Mouse (Mus musculus): ENCODE results near the gene Kank1. TPM values are rescaled to one million over a fixed set of nuclear protein-coding genes. Genes with fewer than 3 reads are reported as not detected.

The Kank1 gene
- total and polyA plus RNA-seq, 2 experiments from 2014 or later = 13.5 to 23.3 TPM

DNA sequence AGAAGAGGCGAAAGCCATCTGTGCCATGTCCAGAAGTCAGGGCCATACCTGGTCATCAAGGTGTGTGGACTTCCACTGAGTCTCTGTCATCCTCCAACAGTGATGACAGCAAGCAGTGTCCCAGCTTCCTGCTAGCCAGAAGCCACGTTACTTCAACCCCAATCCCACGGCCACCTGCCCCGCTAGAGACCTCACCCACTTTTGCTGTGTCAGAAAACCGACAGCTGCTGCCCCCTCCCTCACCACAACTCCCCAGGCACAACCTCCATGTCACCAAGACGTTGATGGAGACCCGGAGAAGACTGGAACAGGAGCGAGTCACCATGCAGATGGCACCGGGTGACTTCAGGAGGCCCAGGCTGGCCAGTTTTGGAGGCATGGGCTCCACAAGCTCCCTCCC, 172.5 kb downstream of the Kank1 start:
- Histone ChIP-seq H3K4me3 (ENCODE audit: low read length) (no peak overlapping the region), H3K9me3 (ENCODE audit: low read length) (no peaks in the 10 kb centered on the region), H3K4me2 (ENCODE audit: low read depth, low read length) (no peak overlapping the region), H3K36me3 (ENCODE audit: insufficient read depth, low read length) (no peaks in the 10 kb centered on the region; the same call in 1 of the 2 replicates), H3K4me1 (ENCODE audit: insufficient read depth, low read length) (peaks cover 6% of the 10 kb centered on the region; the same call in 1 of the 2 replicates), H3K27ac (no peak overlapping the region), H3K9ac (replicated peaks; ENCODE audit: low read length) (no peak overlapping the region), H3K27me3 (ENCODE audit: insufficient read depth, low read length) (no peaks in the 10 kb centered on the region)
- no peak for TF ChIP-seq CTCF (IDR thresholded peaks at IDR 0.05; ENCODE audit: low read depth)
- WGBS = 97% methylated on average over 9 of the region's 9 CpGs
- ATAC-seq (no peak), DNase-seq (ENCODE audit: low spot score) (no peak)

DNA sequence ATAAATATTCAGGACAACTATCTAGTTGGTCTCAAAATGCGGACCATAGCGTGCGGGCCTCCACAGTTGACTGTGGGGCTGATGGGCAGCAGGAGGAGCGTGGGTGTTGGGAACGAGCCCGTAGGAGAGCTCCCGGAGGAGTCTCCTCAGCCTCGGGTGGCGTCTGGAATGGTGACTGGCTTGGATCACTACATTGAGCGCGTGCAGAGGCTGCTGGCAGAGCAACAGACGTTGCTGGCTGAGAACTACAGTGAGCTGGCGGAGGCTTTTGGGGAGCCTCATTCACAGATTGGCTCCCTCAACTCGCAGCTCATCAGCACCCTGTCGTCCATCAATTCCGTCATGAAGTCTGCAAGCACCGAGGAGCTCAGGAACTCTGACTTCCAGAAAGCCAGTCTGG, 174.6 kb downstream of the Kank1 start:
- 73% methylated on average over 17 of the region's 17 CpGs for WGBS
- DNase-seq (ENCODE audit: low spot score) = no peak

DNA sequence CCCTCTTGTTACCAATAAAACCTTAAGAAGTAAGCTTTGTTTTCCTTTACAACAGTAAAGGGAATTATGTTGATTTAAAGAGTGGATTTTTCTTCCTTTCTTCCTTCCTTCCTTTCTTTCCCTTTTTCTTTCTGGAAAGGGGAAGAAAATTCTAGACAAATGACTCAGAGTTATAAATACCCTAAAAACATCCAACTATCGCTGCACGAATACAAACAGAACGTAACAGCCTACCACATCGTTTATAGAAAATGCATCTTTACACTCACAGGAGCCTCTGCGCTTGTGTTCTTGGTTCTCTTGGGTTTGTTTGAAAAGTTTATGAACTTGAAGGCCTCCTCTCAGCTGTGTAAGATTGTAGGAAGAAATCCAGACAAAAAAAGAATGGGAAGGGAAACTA, 178.7 kb downstream of the Kank1 start:
- Histone ChIP-seq H3K9ac (replicated peaks; ENCODE audit: low read length) (no peak overlapping the region), H3K27me3 (ENCODE audit: insufficient read depth, low read length) (no peaks in the 10 kb centered on the region), H3K4me2 (ENCODE audit: low read depth, low read length) (no peak overlapping the region), H3K4me1 (ENCODE audit: insufficient read depth, low read length) (no peaks in the 10 kb centered on the region), H3K9me3 (ENCODE audit: low read length) (no peaks in the 10 kb centered on the region), H3K4me3 (ENCODE audit: low read length) (no peak overlapping the region), H3K27ac (no peak overlapping the region), H3K36me3 (ENCODE audit: insufficient read depth, low read length) (no peaks in the 10 kb centered on the region; the same call in 1 of the 2 replicates)
- WGBS = 84% methylated on average over 5 of the region's 5 CpGs
- DNase-seq (ENCODE audit: low spot score) (no peak), ATAC-seq (no peak)
- no peak for TF ChIP-seq CTCF (IDR thresholded peaks at IDR 0.05; ENCODE audit: low read depth)

More for the DNA sequence above, 174.6 kb downstream of the Kank1 start:
- Histone ChIP-seq H3K27ac (no peak overlapping the region), H3K4me3 (ENCODE audit: low read length) (no peak overlapping the region), H3K4me2 (ENCODE audit: low read depth, low read length) (no peak overlapping the region), H3K27me3 (ENCODE audit: insufficient read depth, low read length) (no peaks in the 10 kb centered on the region), H3K4me1 (ENCODE audit: insufficient read depth, low read length) (peaks cover 5% of the 10 kb centered on the region; the same call in 1 of the 2 replicates), H3K9me3 (ENCODE audit: low read length) (no peaks in the 10 kb centered on the region), H3K9ac (replicated peaks; ENCODE audit: low read length) (no peak overlapping the region), H3K36me3 (ENCODE audit: insufficient read depth, low read length) (no peaks in the 10 kb centered on the region; the same call in 1 of the 2 replicates)
- no peak for ATAC-seq
- no peak for TF ChIP-seq CTCF (IDR thresholded peaks at IDR 0.05; ENCODE audit: low read depth)

DNA sequence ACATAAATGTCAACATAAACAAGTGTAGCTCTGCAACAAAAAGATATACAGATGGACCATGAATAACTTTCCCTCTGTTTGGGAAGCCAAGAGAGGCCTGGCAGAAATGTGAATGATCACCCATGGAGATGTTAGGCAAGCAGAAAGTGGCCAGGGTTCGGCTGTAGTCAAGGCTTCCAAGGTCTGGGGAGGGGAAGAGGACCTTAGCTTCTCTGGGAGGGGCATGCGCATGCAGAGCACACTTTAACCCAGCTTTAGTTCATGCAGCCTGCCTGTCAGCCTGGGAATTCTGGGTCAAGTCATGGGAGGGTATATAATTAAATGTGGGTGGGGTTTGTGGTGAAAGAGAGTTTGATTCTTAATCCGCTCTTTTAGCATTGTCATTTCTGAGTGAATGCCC, 180.9 kb downstream of the Kank1 start:
- H3K36me3 ChIP-seq (ENCODE audit: insufficient read depth, low read length) = no peaks in the 10 kb centered on the region
- 45% methylated on average over 3 of the region's 3 CpGs for WGBS
- H3K4me1 ChIP-seq (ENCODE audit: insufficient read depth, low read length) = no peaks in the 10 kb centered on the region
- no peak for TF ChIP-seq CTCF (IDR thresholded peaks at IDR 0.05; ENCODE audit: low read depth)
- H3K4me2 ChIP-seq (ENCODE audit: low read depth, low read length) = no peak overlapping the region
- H3K27ac ChIP-seq = no peak overlapping the region
- H3K4me3 ChIP-seq (ENCODE audit: low read length) = no peak overlapping the region
- H3K9me3 ChIP-seq (ENCODE audit: low read length) = no peaks in the 10 kb centered on the region
- DNase-seq (ENCODE audit: low spot score) = no peak
- no peak overlapping the region for H3K9ac ChIP-seq (replicated peaks; ENCODE audit: low read length)
- ATAC-seq = no peak
- H3K27me3 ChIP-seq (ENCODE audit: insufficient read depth, low read length) = no peaks in the 10 kb centered on the region

DNA sequence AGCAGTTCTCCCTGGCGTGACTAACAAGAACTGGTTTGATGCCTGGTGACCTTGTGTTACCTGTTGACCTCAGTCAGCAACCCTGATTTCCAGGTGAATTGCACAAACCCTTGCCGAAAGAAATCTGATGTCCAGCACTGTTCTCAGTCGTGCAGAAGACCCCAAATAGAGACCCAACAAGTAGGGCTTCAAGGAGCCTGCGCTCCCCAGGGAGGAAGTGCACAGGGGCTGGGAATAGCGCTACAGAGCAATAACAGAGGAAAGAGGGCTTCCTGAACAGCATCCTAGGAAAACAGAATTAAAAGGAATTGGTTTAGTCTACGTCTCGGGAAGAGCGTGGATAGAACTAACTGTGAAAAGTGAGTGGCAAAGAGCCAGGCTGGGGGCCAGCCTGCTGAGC, 183.2 kb downstream of the Kank1 start:
- WGBS = 63% methylated on average over 8 of the region's 8 CpGs
- Histone ChIP-seq H3K36me3 (ENCODE audit: insufficient read depth, low read length) (no peaks in the 10 kb centered on the region), H3K4me1 (ENCODE audit: insufficient read depth, low read length) (no peaks in the 10 kb centered on the region), H3K27ac (no peak overlapping the region), H3K9ac (replicated peaks; ENCODE audit: low read length) (no peak overlapping the region), H3K4me3 (ENCODE audit: low read length) (no peak overlapping the region), H3K27me3 (ENCODE audit: insufficient read depth, low read length) (no peaks in the 10 kb centered on the region), H3K4me2 (ENCODE audit: low read depth, low read length) (no peak overlapping the region), H3K9me3 (ENCODE audit: low read length) (no peaks in the 10 kb centered on the region)
- DNase-seq (ENCODE audit: low spot score) (no peak), ATAC-seq (no peak)
- TF ChIP-seq CTCF (IDR thresholded peaks at IDR 0.05; ENCODE audit: low read depth) = no peak

DNA sequence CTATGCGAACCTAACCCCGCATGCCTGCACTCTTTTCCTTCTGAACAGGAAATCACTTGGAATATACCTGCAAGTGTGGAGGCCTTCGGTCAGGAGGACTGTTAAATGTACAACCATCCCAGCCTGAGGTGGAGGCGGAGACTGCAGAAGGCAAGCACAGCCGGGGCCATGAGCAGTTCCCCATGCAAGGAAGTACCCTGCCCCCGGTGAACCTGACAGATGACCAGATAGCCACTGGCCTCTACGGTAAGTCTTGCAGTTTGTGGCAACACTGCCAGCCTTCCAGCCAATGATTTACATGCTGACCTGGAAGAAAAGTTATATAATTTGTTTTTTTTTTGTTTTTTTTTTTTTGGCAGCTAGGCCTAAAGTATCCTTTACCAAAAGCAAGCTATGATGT, 185.3 kb downstream of the Kank1 start:
- Histone ChIP-seq H3K27me3 (ENCODE audit: insufficient read depth, low read length) (no peaks in the 10 kb centered on the region), H3K4me2 (ENCODE audit: low read depth, low read length) (no peak overlapping the region), H3K36me3 (ENCODE audit: insufficient read depth, low read length) (no peaks in the 10 kb centered on the region), H3K27ac (no peak overlapping the region), H3K9me3 (ENCODE audit: low read length) (no peaks in the 10 kb centered on the region), H3K4me1 (ENCODE audit: insufficient read depth, low read length) (no peaks in the 10 kb centered on the region), H3K9ac (replicated peaks; ENCODE audit: low read length) (no peak overlapping the region), H3K4me3 (ENCODE audit: low read length) (no peak overlapping the region)
- ATAC-seq (no peak), DNase-seq (ENCODE audit: low spot score) (no peak)
- WGBS = 90% methylated on average over 7 of the region's 7 CpGs
- TF ChIP-seq CTCF (IDR thresholded peaks at IDR 0.05; ENCODE audit: low read depth) = no peak

DNA sequence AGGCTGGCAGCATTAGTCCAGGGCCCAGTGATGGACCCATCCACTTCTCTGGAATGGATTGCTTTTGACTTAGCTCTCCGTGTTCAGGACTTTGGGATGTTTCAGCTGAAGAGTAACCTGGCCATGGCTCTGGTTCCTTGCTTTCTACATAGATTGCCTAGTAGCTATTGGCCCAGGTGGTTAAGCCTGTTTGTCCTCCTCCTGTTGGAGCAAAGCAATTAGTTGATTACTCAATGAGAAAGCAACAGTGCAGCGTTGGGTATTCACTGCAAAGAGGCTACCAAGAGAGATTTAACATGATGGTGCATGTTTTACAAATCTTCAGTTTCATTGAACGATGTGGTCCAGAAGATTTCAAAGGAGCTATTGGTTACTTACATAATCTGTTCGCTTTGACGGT, 186.6 kb downstream of the Kank1 start:
- Histone ChIP-seq H3K36me3 (ENCODE audit: insufficient read depth, low read length) (no peaks in the 10 kb centered on the region), H3K4me1 (ENCODE audit: insufficient read depth, low read length) (no peaks in the 10 kb centered on the region), H3K9me3 (ENCODE audit: low read length) (no peaks in the 10 kb centered on the region), H3K27me3 (ENCODE audit: insufficient read depth, low read length) (no peaks in the 10 kb centered on the region), H3K4me3 (ENCODE audit: low read length) (no peak overlapping the region), H3K9ac (replicated peaks; ENCODE audit: low read length) (no peak overlapping the region), H3K27ac (no peak overlapping the region), H3K4me2 (ENCODE audit: low read depth, low read length) (no peak overlapping the region)
- ATAC-seq = no peak
- 94% methylated on average over 5 of the region's 5 CpGs for WGBS
- no peak for DNase-seq (ENCODE audit: low spot score)
- TF ChIP-seq CTCF (IDR thresholded peaks at IDR 0.05; ENCODE audit: low read depth) = no peak

Measured in hindbrain, postnatal 0 days (tissue).